Mouse (Mus musculus): ENCODE measurements around the gene Klra1. TPM values are rescaled to one million over a fixed set of nuclear protein-coding genes. Genes with fewer than 3 reads are reported as not detected.

Klra1 gene
- polyA plus RNA-seq, 1 experiment from 2014 or later, result not detected

Other genes starting within 250 kb of the Klra1 start
- gene Klra9, start 193.8 kb downstream of the Klra1 start, polyA plus RNA-seq (2015; fragmentation: Nextera tagmentation; extraction: Ambion mirVana), result not detected in 2 replicates
- not detected in 2 replicates for gene Klra7, start 153.6 kb downstream of the Klra1 start, polyA plus RNA-seq (2015; fragmentation: Nextera tagmentation; extraction: Ambion mirVana)
- gene Klra10, start 104.9 kb downstream of the Klra1 start, polyA plus RNA-seq (2015; fragmentation: Nextera tagmentation; extraction: Ambion mirVana), result not detected in 2 replicates
- gene Klra3, start 49.3 kb downstream of the Klra1 start, polyA plus RNA-seq (2015; fragmentation: Nextera tagmentation; extraction: Ambion mirVana), result not detected in 2 replicates

Measured in lung, embryonic 16.5 days (tissue).